Mouse (Mus musculus) MEL (cell line): ENCODE results near the gene Zfyve21.

Experiments
- CHD1 ChIP-seq: IDR thresholded peaks from 2 replicates; pipeline ENCODE4 v1.6.1; 2012; ENCODE audit warnings: low read depth, mild to moderate bottlenecking, inconsistent platforms, low read length, improper control_type of control experiment
- CTCF ChIP-seq, 3 experiments: IDR thresholded peaks in 2 of 3; conservative IDR thresholded peaks in 1 of 3; 2 replicates each; pipeline ENCODE4 v1.5.1; 2011 to 2012; ENCODE audit warnings: low read length in 3 of 3, low read depth in 2 of 3, mild to moderate bottlenecking in 2 of 3, improper control_type of control experiment in 1 of 3, inconsistent platforms in 1 of 3, mixed read lengths in 1 of 3, moderate library complexity in 1 of 3; ENCODE audit not compliant: control insufficient read depth in 1 of 3, insufficient read depth in 1 of 3, poor library complexity in 1 of 3, severe bottlenecking in 1 of 3
- EP300 ChIP-seq, 2 experiments: IDR thresholded peaks; 2 replicates each; pipeline ENCODE4 v1.6.1; 2011; ENCODE audit warnings: improper control_type of control experiment in 2 of 2, low read length in 2 of 2, low read depth in 1 of 2, mild to moderate bottlenecking in 1 of 2
- GATA1 ChIP-seq: IDR thresholded peaks from 2 replicates; pipeline ENCODE4 v1.6.1; 2011; ENCODE audit warnings: low read depth, low read length, improper control_type of control experiment
- JUND ChIP-seq: IDR thresholded peaks from 2 replicates; pipeline ENCODE4 v1.6.1; 2011; ENCODE audit warnings: low read depth, mild to moderate bottlenecking, improper control_type of control experiment, low read length
- KAT2A ChIP-seq: conservative IDR thresholded peaks from 2 replicates; pipeline ENCODE4 v1.6.1; 2012; ENCODE audit warnings: low read depth, low read length, improper control_type of control experiment, inconsistent platforms
- NELFE ChIP-seq: IDR thresholded peaks from 2 replicates; pipeline ENCODE4 v1.6.1; 2011; ENCODE audit warnings: low read depth, low read length, improper control_type of control experiment
- POLR2A ChIP-seq, 2 experiments: IDR thresholded peaks; 2 replicates each; pipeline ENCODE4 v1.6.1; 2011 to 2012; ENCODE audit warnings: low read length in 2 of 2, mild to moderate bottlenecking in 2 of 2, control low read depth in 1 of 2, improper control_type of control experiment in 1 of 2, low read depth in 1 of 2, moderate library complexity in 1 of 2; ENCODE audit not compliant: control insufficient read depth in 1 of 2, insufficient read depth in 1 of 2, poor library complexity in 1 of 2
- TAL1 ChIP-seq: IDR thresholded peaks from 2 replicates; pipeline ENCODE4 v1.6.1; 2012; ENCODE audit warnings: mild to moderate bottlenecking, inconsistent platforms, low read length, moderate library complexity, mixed read lengths
- USF2 ChIP-seq, 2 experiments: IDR thresholded peaks; 2 replicates each; pipeline ENCODE4 v1.6.1; 2011 to 2012; ENCODE audit warnings: improper control_type of control experiment in 2 of 2, low read length in 2 of 2, borderline replicate concordance in 1 of 2, inconsistent platforms in 1 of 2, low read depth in 1 of 2, mild to moderate bottlenecking in 1 of 2; ENCODE audit not compliant: insufficient read depth in 1 of 2
- ZNF384 ChIP-seq: IDR thresholded peaks from 2 replicates; pipeline ENCODE4 v1.6.1; 2012; ENCODE audit warnings: low read depth, mild to moderate bottlenecking, inconsistent platforms, low read length, improper control_type of control experiment

DNA sequence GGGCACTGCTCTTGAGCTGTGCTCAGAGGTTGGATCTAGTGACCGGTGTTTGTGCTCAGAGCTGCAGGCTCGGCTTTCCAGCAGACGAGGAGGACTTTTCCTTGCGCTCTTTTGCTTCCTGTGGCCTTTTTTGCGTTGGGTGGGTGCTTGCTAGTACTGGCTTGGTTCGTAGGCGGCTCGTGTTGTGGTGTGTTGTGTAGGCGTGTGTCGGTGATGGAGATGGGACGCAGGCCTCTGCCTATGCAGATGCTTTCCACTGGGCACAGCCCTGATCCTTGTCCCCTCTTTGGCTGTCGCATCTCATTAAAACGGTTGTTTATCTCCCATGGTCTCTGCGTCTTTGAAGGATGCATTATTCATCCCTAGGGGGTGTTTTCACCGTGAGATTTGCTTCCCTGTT is 39.1 kb upstream of the Zfyve21 start:
- TF ChIP-seq POLR2A (IDR thresholded peaks at IDR 0.05; ENCODE audit: control insufficient read depth in 1 of 2, insufficient read depth in 1 of 2, low read depth in 1 of 2, low read length in 2 of 2, poor library complexity in 1 of 2), result no peak
- TF ChIP-seq KAT2A, result no peak
- no peak for TF ChIP-seq ZNF384
- TF ChIP-seq GATA1, result no peak
- TF ChIP-seq NELFE, result no peak
- no peak for TF ChIP-seq JUND
- no peak for TF ChIP-seq USF2 (IDR thresholded peaks at IDR 0.05; ENCODE audit: borderline replicate concordance in 1 of 2, insufficient read depth in 1 of 2, low read depth in 1 of 2, low read length in 2 of 2)
- TF ChIP-seq CTCF (IDR thresholded peaks at IDR 0.05 in 2 of 3, conservative IDR thresholded peaks at IDR 0.05 in 1 of 3; ENCODE audit: control insufficient read depth in 1 of 3, insufficient read depth in 1 of 3, low read depth in 2 of 3, low read length in 3 of 3, poor library complexity in 1 of 3, severe bottlenecking in 1 of 3), result no peak
- TF ChIP-seq CHD1, result no peak
- TF ChIP-seq EP300 (IDR thresholded peaks at IDR 0.05; ENCODE audit: low read depth in 1 of 2, low read length in 2 of 2), result no peak
- no peak for TF ChIP-seq TAL1
